Mouse (Mus musculus) adrenal gland, adult 10 weeks (tissue): ENCODE measurements around the gene Tmem62. TPM values are rescaled to one million over a fixed set of nuclear protein-coding genes. Genes with fewer than 3 reads are reported as not detected.

Experiments used
- polyA plus RNA-seq: library from polyadenylated mRNA; stranded (reverse); fragments of 350-450 nt; fragmentation: Illumina TruSeq; extraction: RNeasy Lipid Tissue Mini Kit (QIAGEN cat#74804); gene quantifications from one replicate; pipeline ENCODE4 v1.2.3, GENCODE M21; 2014; ENCODE audit warnings: low read depth, low replicate concordance

Tmem62 gene
- polyA plus RNA-seq = 73.4 TPM

GRCm38 (mm10) chr2:120976990-120977925 is at the start of gene Tmem62:
Gene Tmem62 (plus strand): TSS chr2:120977017.

GRCm38 (mm10) chr2:120970559-120971080 is 6.2 kb upstream of the Tmem62 start, which contains the start of gene Ubr1:
Gene Ubr1 (minus strand): TSS chr2:120970715.

GRCm38 (mm10) chr2:121007925-121008663 is 31.3 kb downstream of the Tmem62 start, which contains the start of gene Ccndbp1:
Gene Ccndbp1 (plus strand): TSS chr2:121008403.

GRCm38 (mm10) chr2:121036733-121037341 is 60.0 kb downstream of the Tmem62 start, which contains the start of gene Epb42:
Gene Epb42 (minus strand): TSS chr2:121037072.

Other genes starting within 250 kb of the Tmem62 start
- 3.2 TPM for gene Cdan1, start 126.9 kb upstream of the Tmem62 start, polyA plus RNA-seq
- 15.6 TPM for gene Ttbk2, start 126.4 kb upstream of the Tmem62 start, polyA plus RNA-seq
- 72.3 TPM for gene Ubr1, start 6.3 kb upstream of the Tmem62 start, polyA plus RNA-seq
- gene Ccndbp1, start 31.4 kb downstream of the Tmem62 start, polyA plus RNA-seq = 63.3 TPM
- gene Epb42, start 60.1 kb downstream of the Tmem62 start, polyA plus RNA-seq = not detected
- gene Tgm5, start 108.8 kb downstream of the Tmem62 start, polyA plus RNA-seq = not detected
- not detected for gene Tgm7, start 132.8 kb downstream of the Tmem62 start, polyA plus RNA-seq
- gene Adal, start 163.4 kb downstream of the Tmem62 start, polyA plus RNA-seq = 60.3 TPM
- 4.4 TPM for gene Lcmt2, start 163.6 kb downstream of the Tmem62 start, polyA plus RNA-seq
- gene Tubgcp4, start 193.6 kb downstream of the Tmem62 start, polyA plus RNA-seq = 101 TPM
- 31.6 TPM for gene Zscan29, start 194.1 kb downstream of the Tmem62 start, polyA plus RNA-seq